Mouse (Mus musculus): ENCODE measurements at regions not wholly inside any gene's neighbourhood (a gene's known extent, or its start where the extent isn't known, plus 50 kb on each side); places are given as distances from the start of the nearest gene placed in this dataset.

GRCm38 (mm10) chr3:155246628-155247027 lies 153.4 kb downstream of the Lrriq3 start:
- peak; percentile 20 to 28 for DNase-seq

- DNase-seq = no peak
Observed at GRCm38 (mm10) chr3:155247124-155247523, 153.9 kb downstream of the Lrriq3 start.

GRCm38 (mm10) chr3:155247929-155248328 lies 154.7 kb downstream of the Lrriq3 start:
- no peak for DNase-seq

GRCm38 (mm10) chr3:155250904-155251303 lies 157.7 kb downstream of the Lrriq3 start:
- DNase-seq = no peak

- DNase-seq = no peak
Observed at GRCm38 (mm10) chr3:155298206-155298605, 205.0 kb downstream of the Lrriq3 start.

GRCm38 (mm10) chr3:155298724-155299123 lies 205.5 kb downstream of the Lrriq3 start:
- DNase-seq = no peak

GRCm38 (mm10) chr3:155322322-155322721 lies 229.1 kb downstream of the Lrriq3 start:
- DNase-seq = no peak

- DNase-seq = no peak
Observed at GRCm38 (mm10) chr3:155329701-155330100, 236.5 kb downstream of the Lrriq3 start.

- DNase-seq = no peak
Observed at GRCm38 (mm10) chr3:155349185-155349584, 256.0 kb downstream of the Lrriq3 start.

GRCm38 (mm10) chr3:155351636-155352035 lies 258.4 kb downstream of the Lrriq3 start:
- DNase-seq = no peak

GRCm38 (mm10) chr3:155352277-155352802 lies 259.1 kb downstream of the Lrriq3 start:
- DNase-seq = no peak

GRCm38 (mm10) chr3:155360399-155360798 lies 267.2 kb downstream of the Lrriq3 start:
- DNase-seq = peak; percentile 8 to 16

- DNase-seq = no peak
Observed at GRCm38 (mm10) chr3:155370716-155371115, 277.5 kb downstream of the Lrriq3 start.

GRCm38 (mm10) chr3:155373591-155373990 lies 280.4 kb downstream of the Lrriq3 start:
- no peak for DNase-seq

GRCm38 (mm10) chr3:155381910-155382309 lies 288.7 kb downstream of the Lrriq3 start:
- DNase-seq = no peak

GRCm38 (mm10) chr3:155382817-155383216 lies 289.6 kb downstream of the Lrriq3 start:
- no peak for DNase-seq

- DNase-seq = no peak
Observed at GRCm38 (mm10) chr3:155390666-155391065, 297.4 kb downstream of the Lrriq3 start.

GRCm38 (mm10) chr3:155396134-155396533 lies 302.9 kb downstream of the Lrriq3 start:
- DNase-seq = no peak

GRCm38 (mm10) chr3:155401763-155402162 lies 308.5 kb downstream of the Lrriq3 start:
- no peak for DNase-seq

- no peak for DNase-seq
Observed at GRCm38 (mm10) chr3:155408907-155409306, 315.7 kb downstream of the Lrriq3 start.

- DNase-seq = no peak
Observed at GRCm38 (mm10) chr3:155409371-155409770, 316.1 kb downstream of the Lrriq3 start.

GRCm38 (mm10) chr3:155409867-155410266 lies 316.6 kb downstream of the Lrriq3 start:
- no peak for DNase-seq

GRCm38 (mm10) chr3:155459701-155460481 lies 366.7 kb downstream of the Lrriq3 start:
- no peak for DNase-seq

- no peak for DNase-seq
Observed at GRCm38 (mm10) chr3:155462095-155462494, 368.9 kb downstream of the Lrriq3 start.

- no peak for DNase-seq
Observed at GRCm38 (mm10) chr3:155470742-155471141, 377.5 kb downstream of the Lrriq3 start.
